Mouse (Mus musculus): ENCODE data around the gene Serinc5.

- no peak for TF ChIP-seq CTCF (IDR thresholded peaks at IDR 0.05; ENCODE audit: low read depth, low read length)
- no peak for TF ChIP-seq POLR2A (IDR thresholded peaks at IDR 0.05; ENCODE audit: insufficient read depth, low read length)
Observed at GRCm38 (mm10) chr13:92709535-92709934, 98.6 kb downstream of the Serinc5 start.
